Comparison of ENCODE assay signal across 28 mouse cellular contexts in the genomic region with DNA sequence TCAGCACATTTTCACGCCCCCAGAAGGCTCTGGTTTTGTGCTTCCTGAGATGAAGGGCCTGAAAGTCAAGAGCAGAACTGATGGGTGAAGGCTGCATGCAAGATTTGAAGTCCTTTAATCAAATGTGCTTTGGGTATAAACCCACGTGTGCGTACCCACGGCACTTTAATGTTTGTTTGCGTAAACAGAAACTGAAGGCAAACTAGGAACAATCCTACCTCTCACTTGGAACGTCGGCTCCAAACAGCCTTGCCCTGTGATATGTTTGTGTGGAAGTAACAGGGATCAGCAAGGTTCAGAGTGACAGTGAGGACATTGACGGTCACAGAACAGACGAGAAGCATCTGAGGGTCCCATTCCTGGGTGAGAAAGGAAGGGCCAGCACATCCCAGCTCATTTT.
"Had no signal": no experiment of that assay in that cellular context is flagged by ENCODE, and none has a peak within 500 bp of the region (broad histone marks: within the 10 kb centered on the region; RNA-seq: fewer than 3 reads in every experiment).

No protein-coding gene starts in this region.

- H3K9me3 ChIP-seq: embryonic facial prominence, embryonic 10.5 days; embryonic facial prominence, embryonic 12.5 days; embryonic facial prominence, embryonic 13.5 days; embryonic facial prominence, embryonic 15.5 days; forebrain, embryonic 10.5 days; forebrain, embryonic 12.5 days; forebrain, embryonic 13.5 days; forebrain, embryonic 15.5 days had no signal

- ATAC-seq: forebrain, embryonic 13.5 days; forebrain, embryonic 14.5 days; forebrain, embryonic 15.5 days; forebrain, embryonic 16.5 days; forebrain, postnatal 0 days had no signal

- DNase-seq: cerebellum, adult 2 months; cerebellum, adult 8-10 months; cerebellum, adult 9-10 months; cerebellum, adult 9-11 months; cerebellum, postnatal 10 days; cerebellum, postnatal 14 days; cerebellum, postnatal 25 days; cerebellum, postnatal 36 days; embryo, embryonic 11 days; forebrain, postnatal 0 days; gastrocnemius, adult 2 months; gastrocnemius, postnatal 10 days; gastrocnemius, postnatal 14 days; gastrocnemius, postnatal 25 days; gastrocnemius, postnatal 36 days; heart, adult 18-20 months; heart, adult 2 months had no signal

- H3K4me3 ChIP-seq: embryonic facial prominence, embryonic 10.5 days; embryonic facial prominence, embryonic 12.5 days; embryonic facial prominence, embryonic 13.5 days; embryonic facial prominence, embryonic 15.5 days; erythroblast, embryonic 14.5 days; forebrain, embryonic 10.5 days; forebrain, embryonic 12.5 days; forebrain, embryonic 13.5 days; forebrain, embryonic 15.5 days; gastrocnemius, adult 2 months; heart, adult 2 months had no signal

- H3K4me2 ChIP-seq: embryonic facial prominence, embryonic 12.5 days; embryonic facial prominence, embryonic 13.5 days; embryonic facial prominence, embryonic 15.5 days; forebrain, embryonic 12.5 days; forebrain, embryonic 13.5 days; forebrain, embryonic 15.5 days had no signal

- H3K27me3 ChIP-seq: embryonic facial prominence, embryonic 12.5 days; embryonic facial prominence, embryonic 13.5 days; forebrain, embryonic 12.5 days; forebrain, embryonic 13.5 days; forebrain, embryonic 15.5 days had no signal

- H3K36me3 ChIP-seq: embryonic facial prominence, embryonic 10.5 days; embryonic facial prominence, embryonic 12.5 days; embryonic facial prominence, embryonic 13.5 days; embryonic facial prominence, embryonic 15.5 days; forebrain, embryonic 10.5 days; forebrain, embryonic 12.5 days; forebrain, embryonic 15.5 days had no signal

- H3K27ac ChIP-seq: embryonic facial prominence, embryonic 10.5 days; embryonic facial prominence, embryonic 12.5 days; embryonic facial prominence, embryonic 13.5 days; embryonic facial prominence, embryonic 15.5 days; forebrain, embryonic 12.5 days; forebrain, embryonic 13.5 days; forebrain, embryonic 15.5 days; gastrocnemius, adult 2 months; heart, adult 2 months had no signal

- H3K9ac ChIP-seq: embryonic facial prominence, embryonic 12.5 days; embryonic facial prominence, embryonic 13.5 days; embryonic facial prominence, embryonic 15.5 days; forebrain, embryonic 12.5 days; forebrain, embryonic 13.5 days; forebrain, embryonic 15.5 days; forebrain, postnatal 0 days had no signal
